Mouse (Mus musculus) hindbrain, embryonic 12.5 days (tissue): ENCODE data around the gene Xpot. TPM values are rescaled to one million over a fixed set of nuclear protein-coding genes. Genes with fewer than 3 reads are reported as not detected.

Source experiments
- ATAC-seq: fragments of 200-750 bp; cut with Nextera tagmentation; 2 replicates; pipeline ENCODE4 v1.8.0; 2017; ENCODE audit warnings: moderate TSS enrichment; ENCODE audit not compliant: low FRiP score
- H3K27ac ChIP-seq: fragments of 300-500 bp; sonication (generic); 2 replicates; pipeline ENCODE4 v1.5.1; 2016; ENCODE audit warnings: mild to moderate bottlenecking
- H3K27me3 ChIP-seq: fragments of 300-500 bp; sonication (generic); 2 replicates; pipeline ENCODE4 v1.6.1; 2016; ENCODE audit warnings: mild to moderate bottlenecking
- H3K36me3 ChIP-seq: fragments of 300-500 bp; sonication (generic); 2 replicates; pipeline ENCODE4 v1.6.1; 2016; ENCODE audit warnings: mild to moderate bottlenecking
- H3K4me1 ChIP-seq: fragments of 300-500 bp; sonication (generic); 2 replicates; pipeline ENCODE4 v1.6.1; 2016
- H3K4me2 ChIP-seq: fragments of 300-500 bp; sonication (generic); replicated peaks from 2 replicates; pipeline ENCODE4 v1.6.1; 2016; ENCODE audit warnings: mild to moderate bottlenecking
- H3K4me3 ChIP-seq: fragments of 300-500 bp; sonication (generic); 2 replicates; pipeline ENCODE4 v1.5.1; 2016; ENCODE audit warnings: mild to moderate bottlenecking
- H3K9ac ChIP-seq: fragments of 300-500 bp; sonication (generic); 2 replicates; pipeline ENCODE4 v1.6.1; 2016; ENCODE audit warnings: mild to moderate bottlenecking, moderate library complexity
- H3K9me3 ChIP-seq: fragments of 300-500 bp; sonication (generic); replicated peaks from 2 replicates; pipeline ENCODE4 v1.6.1; 2016; ENCODE audit warnings: mild to moderate bottlenecking
- WGBS: fragments of 180-500 bp; shearing (Covaris S2); methylation state at CpG from one replicate; pipeline ENCODE4 v1.1.7; 2016; 5-methylcytosine and 5-hydroxymethylcytosine counted together
- polyA plus RNA-seq: library from polyadenylated mRNA; unstranded; fragments of >200 nt; fragmentation: Nextera tagmentation; extraction: Ambion mirVana; gene quantifications from 2 replicates; pipeline ENCODE4 v1.2.1, GENCODE M21; 2016

The Xpot gene
- polyA plus RNA-seq, 1 experiment from 2014 or later = 50.6 TPM

DNA sequence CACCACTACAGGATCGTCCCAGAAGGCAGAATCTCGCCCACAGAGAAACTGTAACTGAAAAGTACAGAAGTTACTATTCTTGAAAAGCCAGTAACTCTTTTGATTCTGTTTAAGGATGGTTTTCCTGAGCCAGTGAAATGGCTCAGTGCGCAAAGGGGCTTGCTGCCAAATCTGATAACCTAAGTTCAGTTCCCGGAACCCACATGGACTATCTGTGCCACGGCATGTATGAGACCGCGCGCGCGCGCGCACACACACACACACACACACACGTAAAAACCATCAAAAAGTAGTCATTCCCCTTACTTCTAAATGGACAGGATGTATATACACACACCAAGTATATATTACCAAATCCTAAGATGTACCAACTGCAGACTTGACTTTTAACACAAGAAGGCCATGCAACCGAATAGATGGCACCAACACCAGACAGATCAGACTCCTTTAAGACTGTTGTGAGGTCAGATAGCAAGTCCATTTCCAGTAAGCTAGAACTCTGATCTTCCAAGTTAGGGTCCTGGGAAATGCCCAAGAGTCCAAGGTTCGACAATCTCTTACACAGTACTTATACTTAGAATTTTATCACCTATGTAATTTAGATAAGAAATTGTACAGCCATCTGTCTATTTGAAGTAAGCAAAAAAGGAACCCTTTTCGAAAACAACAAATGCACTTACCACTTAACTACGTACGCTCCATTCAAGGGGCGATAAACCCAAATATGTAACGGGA lies 40.9 kb downstream of the Xpot start:
- Histone ChIP-seq H3K4me2 (peak overlapping the region; percentile 64), H3K4me1 (peaks cover 12% of the 10 kb centered on the region), H3K36me3 (peaks cover 46% of the 10 kb centered on the region), H3K27me3 (no peaks in the 10 kb centered on the region), H3K27ac (no peak overlapping the region), H3K4me3 (peak overlapping the region; percentile 90; the same call in 1 of the 2 replicates), H3K9me3 (no peaks in the 10 kb centered on the region), H3K9ac (no peak overlapping the region)
- WGBS = 91% methylated on average over 20 of the region's 20 CpGs
- no peak for ATAC-seq

DNA sequence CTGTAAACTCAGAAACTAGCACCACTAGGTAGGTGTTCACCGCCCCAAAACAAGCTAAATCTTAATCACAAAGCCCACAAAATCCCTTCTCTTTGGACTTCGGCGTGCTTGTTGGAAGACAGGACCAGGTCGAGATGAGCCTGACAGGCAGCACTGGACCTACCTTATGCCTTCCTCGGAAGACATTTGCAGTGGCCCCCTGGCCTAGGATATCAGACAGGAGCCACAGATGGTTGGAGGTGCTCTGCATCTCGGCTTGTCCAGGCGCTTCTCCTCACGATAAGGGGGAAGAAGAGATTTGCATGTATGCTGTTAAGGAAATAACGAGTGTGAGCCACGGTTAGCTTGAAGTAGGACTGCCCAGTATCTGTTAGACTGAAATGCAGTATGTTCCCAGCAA lies 42.1 kb downstream of the Xpot start:
- ATAC-seq = no peak
- Histone ChIP-seq H3K4me2 (no peak overlapping the region), H3K27ac (no peak overlapping the region), H3K27me3 (no peaks in the 10 kb centered on the region), H3K4me3 (no peak overlapping the region), H3K9ac (no peak overlapping the region), H3K36me3 (peaks cover 42% of the 10 kb centered on the region), H3K9me3 (no peaks in the 10 kb centered on the region), H3K4me1 (peaks cover 12% of the 10 kb centered on the region)
- WGBS = 96% methylated on average over 10 of the region's 10 CpGs

DNA sequence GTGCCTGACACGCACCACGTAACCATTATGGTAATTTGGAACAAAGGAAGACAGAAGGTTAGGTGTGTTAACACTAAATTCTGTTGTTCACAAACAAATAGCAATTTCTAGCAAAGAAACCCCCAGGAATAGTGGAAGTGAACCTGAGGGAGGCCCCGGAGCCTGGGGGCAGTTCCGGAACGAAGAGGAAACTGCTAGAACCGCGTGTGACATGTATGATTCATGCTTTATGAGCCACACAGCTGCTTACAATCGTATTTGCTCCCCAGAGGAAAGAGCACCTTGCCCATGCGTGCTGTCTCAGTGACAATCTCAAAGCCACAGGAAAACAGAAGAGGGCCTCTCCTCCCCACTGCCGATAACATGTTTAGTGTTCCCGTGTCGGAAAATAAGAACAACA lies 43.1 kb downstream of the Xpot start:
- H3K4me3 ChIP-seq = no peak overlapping the region
- H3K4me2 ChIP-seq = no peak overlapping the region
- peaks cover 45% of the 10 kb centered on the region for H3K36me3 ChIP-seq
- H3K9ac ChIP-seq = no peak overlapping the region
- no peak for ATAC-seq
- H3K27me3 ChIP-seq = no peaks in the 10 kb centered on the region
- H3K9me3 ChIP-seq = no peaks in the 10 kb centered on the region
- WGBS = 97% methylated on average over 12 of the region's 12 CpGs
- no peak overlapping the region for H3K27ac ChIP-seq
- peaks cover 12% of the 10 kb centered on the region for H3K4me1 ChIP-seq

DNA sequence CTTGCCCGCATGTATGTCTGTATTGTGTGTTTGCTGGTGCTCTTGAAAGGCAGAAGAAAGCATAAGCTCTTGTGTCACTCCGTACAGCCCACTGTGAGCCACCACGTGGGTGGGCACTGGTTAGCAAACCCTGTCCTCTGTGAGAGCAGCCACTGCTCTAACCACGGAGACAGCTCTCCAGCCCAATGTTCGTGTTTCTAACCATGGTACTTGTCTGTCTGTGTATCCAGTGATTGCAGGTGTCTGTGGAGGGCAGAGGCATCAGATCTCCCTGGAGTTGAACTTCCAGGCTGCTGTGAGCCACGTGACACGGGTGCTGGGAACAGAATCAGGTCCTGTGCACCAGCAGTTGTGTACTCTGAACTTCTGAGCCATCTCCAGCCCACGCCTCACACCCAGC lies 43.8 kb downstream of the Xpot start:
- Histone ChIP-seq H3K9me3 (no peaks in the 10 kb centered on the region), H3K4me1 (peaks cover 12% of the 10 kb centered on the region), H3K27ac (no peak overlapping the region), H3K4me3 (no peak overlapping the region), H3K4me2 (no peak overlapping the region), H3K27me3 (no peaks in the 10 kb centered on the region), H3K36me3 (peaks cover 52% of the 10 kb centered on the region), H3K9ac (no peak overlapping the region)
- no peak for ATAC-seq
- 94% methylated on average over 8 of the region's 8 CpGs for WGBS

DNA sequence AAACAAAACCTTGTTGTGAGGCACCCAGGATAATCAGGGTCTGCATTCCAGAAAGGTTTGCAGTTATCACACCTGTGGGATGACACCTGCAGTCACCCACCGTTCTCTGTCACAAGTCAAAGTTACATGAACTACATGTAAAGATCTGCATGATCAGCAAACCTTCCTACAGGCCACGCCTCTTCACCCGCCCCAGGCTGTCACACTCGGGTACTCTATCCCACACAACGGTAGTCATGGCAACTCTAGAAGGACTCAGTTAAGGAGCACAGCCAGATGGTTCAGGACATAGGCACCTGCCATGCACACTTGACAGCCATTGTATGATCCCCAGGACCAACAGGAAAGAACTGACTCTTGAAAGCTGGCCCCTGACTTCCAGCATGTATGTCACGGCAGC lies 44.7 kb downstream of the Xpot start:
- peaks cover 54% of the 10 kb centered on the region for H3K36me3 ChIP-seq
- no peak for ATAC-seq
- peaks cover 12% of the 10 kb centered on the region for H3K4me1 ChIP-seq
- no peak overlapping the region for H3K27ac ChIP-seq
- WGBS = 73% methylated on average over 6 of the region's 6 CpGs
- H3K27me3 ChIP-seq = no peaks in the 10 kb centered on the region
- no peaks in the 10 kb centered on the region for H3K9me3 ChIP-seq
- no peak overlapping the region for H3K9ac ChIP-seq
- no peak overlapping the region for H3K4me3 ChIP-seq
- H3K4me2 ChIP-seq = no peak overlapping the region

DNA sequence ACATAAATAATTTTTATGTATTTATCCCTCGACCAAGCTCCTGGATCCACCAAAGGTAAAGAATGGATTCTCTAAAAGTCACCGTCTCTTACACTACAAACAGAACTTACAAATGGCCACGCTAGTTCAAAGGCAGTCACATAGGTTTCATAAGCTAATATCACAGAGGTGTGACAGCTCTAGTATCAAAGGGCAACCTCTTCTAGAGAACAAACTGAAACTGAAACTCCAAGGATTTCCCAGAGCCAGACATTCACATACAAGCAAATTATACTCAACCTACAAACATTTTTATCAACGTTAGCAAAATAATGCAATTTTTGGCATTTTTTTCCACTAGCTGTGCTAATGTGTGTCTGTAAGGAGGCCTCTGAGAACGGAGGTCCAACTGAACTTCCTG lies 45.8 kb downstream of the Xpot start:
- H3K27me3 ChIP-seq = no peaks in the 10 kb centered on the region
- 98% methylated on average over 5 of the region's 5 CpGs for WGBS
- no peak overlapping the region for H3K27ac ChIP-seq
- no peak overlapping the region for H3K9ac ChIP-seq
- no peak overlapping the region for H3K4me2 ChIP-seq
- peaks cover 6% of the 10 kb centered on the region for H3K4me1 ChIP-seq
- no peaks in the 10 kb centered on the region for H3K9me3 ChIP-seq
- H3K4me3 ChIP-seq = no peak overlapping the region
- peaks cover 64% of the 10 kb centered on the region for H3K36me3 ChIP-seq
- no peak for ATAC-seq

DNA sequence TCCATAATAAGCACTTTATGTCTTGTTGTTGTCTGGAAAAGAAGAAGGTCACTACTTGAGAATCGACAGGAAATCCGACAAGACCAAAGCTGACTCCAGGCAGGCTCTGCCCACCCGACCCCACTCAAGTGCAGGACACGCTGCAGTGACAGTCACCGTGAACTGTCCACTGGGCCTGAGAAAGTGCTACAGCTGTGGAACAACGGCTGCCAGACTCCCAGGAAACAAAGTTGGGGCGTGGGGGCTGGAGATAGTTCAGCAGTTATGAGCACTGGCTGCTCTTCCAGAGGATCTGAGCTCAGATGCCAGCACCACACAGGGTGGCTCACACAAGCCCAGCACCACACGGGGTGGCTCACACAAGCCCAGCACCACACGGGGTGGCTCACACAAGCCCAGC lies 49.8 kb downstream of the Xpot start:
- WGBS = 88% methylated on average over 9 of the region's 9 CpGs

DNA sequence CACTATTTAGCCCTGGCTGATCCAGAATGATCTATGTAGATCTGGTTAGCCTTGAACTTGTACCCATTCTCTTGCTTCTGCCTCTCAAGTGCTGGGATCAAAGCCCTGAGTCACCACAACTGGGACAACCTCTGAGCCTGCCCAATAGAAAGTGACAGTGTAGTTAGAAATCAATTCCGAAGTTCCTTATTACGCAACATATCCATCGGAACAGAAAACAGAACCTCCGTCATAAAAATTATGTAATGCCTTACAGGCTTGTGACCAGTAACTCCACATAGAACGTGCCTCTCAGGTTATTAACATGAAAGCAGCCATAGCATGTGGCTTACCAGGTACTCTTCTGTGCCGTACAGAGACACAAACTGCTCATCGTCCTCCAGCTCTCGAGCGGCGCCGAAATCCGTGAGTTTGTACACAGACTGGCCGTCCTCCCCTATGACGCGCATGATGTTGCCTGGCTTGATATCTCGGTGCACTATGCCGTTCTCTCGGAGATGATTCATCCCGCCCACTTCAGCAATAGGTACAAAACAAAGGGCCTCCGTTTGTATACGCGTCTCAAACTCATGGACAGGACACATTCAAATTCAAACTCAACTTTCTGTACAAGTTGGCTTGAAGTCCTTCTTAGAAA lies 54.5 kb downstream of the Xpot start:
- Histone ChIP-seq H3K9ac (no peak overlapping the region), H3K27me3 (no peaks in the 10 kb centered on the region), H3K4me2 (no peak overlapping the region), H3K36me3 (peaks cover 51% of the 10 kb centered on the region), H3K9me3 (no peaks in the 10 kb centered on the region), H3K4me3 (no peak overlapping the region), H3K27ac (no peak overlapping the region), H3K4me1 (peaks cover 15% of the 10 kb centered on the region)
- 96% methylated on average over 22 of the region's 22 CpGs for WGBS
- no peak for ATAC-seq

More for the DNA sequence above, 49.8 kb downstream of the Xpot start:
- Histone ChIP-seq H3K27ac (no peak overlapping the region), H3K4me3 (no peak overlapping the region), H3K9ac (no peak overlapping the region), H3K4me1 (no peaks in the 10 kb centered on the region), H3K36me3 (peaks cover 61% of the 10 kb centered on the region), H3K27me3 (no peaks in the 10 kb centered on the region), H3K9me3 (no peaks in the 10 kb centered on the region), H3K4me2 (no peak overlapping the region)
- no peak for ATAC-seq

DNA sequence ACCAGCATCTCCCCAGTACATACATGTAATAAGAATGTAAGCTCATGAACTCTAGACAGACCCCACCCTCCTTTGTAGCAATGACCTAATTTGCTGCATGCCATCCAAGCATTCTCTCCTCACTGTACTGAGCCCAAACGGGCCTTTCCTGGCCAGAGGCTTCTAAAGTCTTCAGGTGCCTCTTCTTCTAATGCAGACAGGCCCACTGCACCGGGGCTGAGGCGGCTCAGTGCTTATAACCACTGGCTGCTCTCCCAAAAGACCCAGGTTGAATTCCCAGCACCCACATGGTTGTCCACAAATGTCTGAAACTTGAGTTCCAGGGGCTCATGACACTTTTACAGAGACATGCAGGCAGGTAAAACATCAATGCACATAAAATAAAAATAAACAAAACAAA lies 55.1 kb downstream of the Xpot start:
- ATAC-seq = no peak
- Histone ChIP-seq H3K9me3 (no peaks in the 10 kb centered on the region), H3K9ac (no peak overlapping the region), H3K36me3 (peaks cover 46% of the 10 kb centered on the region), H3K4me2 (no peak overlapping the region), H3K4me1 (peaks cover 15% of the 10 kb centered on the region), H3K4me3 (no peak overlapping the region), H3K27ac (no peak overlapping the region), H3K27me3 (no peaks in the 10 kb centered on the region)
- 93% methylated on average over 3 of the region's 3 CpGs for WGBS

DNA sequence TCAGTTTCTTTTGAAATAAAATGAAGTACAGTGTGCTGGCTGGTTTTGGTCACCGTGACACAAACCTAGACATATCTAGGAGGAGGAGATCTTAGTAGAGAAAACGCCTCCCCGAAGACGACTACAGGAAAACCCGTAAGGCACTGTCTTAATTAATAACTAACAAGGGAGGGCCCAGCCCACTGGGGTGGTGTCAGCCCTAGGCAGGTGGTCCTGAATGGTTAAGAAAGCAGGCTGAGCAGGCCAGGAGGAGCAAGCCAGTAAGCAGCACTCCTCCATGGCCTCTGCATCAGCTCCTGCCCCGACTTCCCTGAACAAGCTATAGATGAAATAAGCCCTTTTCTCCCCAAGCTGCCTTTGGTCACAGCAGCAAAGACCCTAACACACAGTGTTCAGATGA lies 56.3 kb downstream of the Xpot start:
- WGBS = 77% methylated on average over 6 of the region's 6 CpGs
- H3K4me3 ChIP-seq = no peak overlapping the region
- H3K4me1 ChIP-seq = peaks cover 15% of the 10 kb centered on the region
- ATAC-seq = no peak
- H3K27me3 ChIP-seq = no peaks in the 10 kb centered on the region
- H3K4me2 ChIP-seq = no peak overlapping the region
- no peaks in the 10 kb centered on the region for H3K9me3 ChIP-seq
- peak overlapping the region; percentile 55; the same call in 1 of the 2 replicates for H3K27ac ChIP-seq
- H3K36me3 ChIP-seq = peaks cover 45% of the 10 kb centered on the region
- H3K9ac ChIP-seq = no peak overlapping the region

DNA sequence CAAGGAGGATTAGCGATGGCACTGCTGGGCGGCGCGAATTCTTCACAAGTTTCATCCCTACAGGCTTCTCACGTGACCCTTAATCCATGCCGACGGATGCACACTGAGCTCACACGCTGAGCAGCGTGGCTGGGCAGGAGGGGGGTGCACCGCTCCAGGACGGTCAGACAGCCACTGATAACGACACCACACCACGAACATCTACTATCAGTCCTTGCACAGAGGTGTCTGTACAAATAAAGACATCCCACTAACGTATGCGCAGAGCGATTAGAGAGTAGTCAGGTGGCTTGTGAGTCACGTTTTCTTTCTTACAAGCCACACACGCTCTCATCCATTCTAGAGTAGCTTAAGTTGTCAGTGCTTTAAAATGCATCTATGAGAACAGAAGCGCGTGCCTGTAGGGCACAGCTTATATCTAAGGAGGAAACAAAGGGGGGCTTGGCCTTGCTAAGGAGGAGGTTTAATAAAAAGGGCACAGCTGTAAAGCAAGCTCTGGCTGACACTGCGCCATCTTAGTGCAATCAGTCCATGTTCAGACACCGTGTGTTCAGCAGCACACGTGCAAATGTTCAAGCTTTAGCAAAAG lies 57.0 kb downstream of the Xpot start:
- peak overlapping the region; percentile 55 for H3K27ac ChIP-seq
- H3K36me3 ChIP-seq = peaks cover 45% of the 10 kb centered on the region
- H3K4me2 ChIP-seq = peak overlapping the region; percentile 41
- no peaks in the 10 kb centered on the region for H3K9me3 ChIP-seq
- 0 out of 2 replicates have a peak overlapping the region, but pooled peaks have one; percentile 18 for H3K9ac ChIP-seq
- H3K27me3 ChIP-seq = no peaks in the 10 kb centered on the region
- 0 out of 2 replicates have a peak overlapping the region, but pooled peaks have one; percentile 11 for H3K4me3 ChIP-seq
- peak; percentile 79 for ATAC-seq
- WGBS = 12% methylated on average over 23 of the region's 23 CpGs
- peaks cover 15% of the 10 kb centered on the region for H3K4me1 ChIP-seq

DNA sequence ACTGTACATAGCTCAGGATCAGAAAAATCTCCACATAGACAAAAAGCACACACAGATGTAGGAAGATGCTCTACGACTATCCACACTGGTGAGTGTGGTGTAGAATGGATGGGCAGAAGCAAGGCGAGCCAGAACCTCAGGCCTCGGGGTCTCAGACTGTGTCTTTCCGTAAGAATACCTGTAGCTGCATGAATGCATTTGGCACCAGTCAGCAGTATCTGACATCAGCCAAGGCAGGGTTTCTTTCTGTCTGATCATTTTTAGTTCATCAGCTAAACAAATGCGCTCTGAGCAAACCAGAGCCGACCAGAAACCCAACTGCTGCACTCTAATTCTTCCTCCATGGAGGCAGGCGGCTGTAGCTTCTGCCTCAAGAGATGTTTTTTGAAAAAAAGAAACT lies 57.6 kb downstream of the Xpot start:
- H3K9ac ChIP-seq = no peak overlapping the region
- no peak overlapping the region for H3K4me3 ChIP-seq
- ATAC-seq = no peak
- H3K27me3 ChIP-seq = no peaks in the 10 kb centered on the region
- 77% methylated on average over 7 of the region's 7 CpGs for WGBS
- no peaks in the 10 kb centered on the region for H3K9me3 ChIP-seq
- peaks cover 49% of the 10 kb centered on the region for H3K36me3 ChIP-seq
- peak overlapping the region; percentile 55 for H3K27ac ChIP-seq
- peak overlapping the region; percentile 41 for H3K4me2 ChIP-seq
- H3K4me1 ChIP-seq = peaks cover 15% of the 10 kb centered on the region
